Mouse (Mus musculus): ENCODE data around the gene Adamts18. TPM values are rescaled to one million over a fixed set of nuclear protein-coding genes. Genes with fewer than 3 reads are reported as not detected.

Adamts18 gene
- polyA plus RNA-seq, 1 experiment from 2014 or later = 3.0 TPM

DNA sequence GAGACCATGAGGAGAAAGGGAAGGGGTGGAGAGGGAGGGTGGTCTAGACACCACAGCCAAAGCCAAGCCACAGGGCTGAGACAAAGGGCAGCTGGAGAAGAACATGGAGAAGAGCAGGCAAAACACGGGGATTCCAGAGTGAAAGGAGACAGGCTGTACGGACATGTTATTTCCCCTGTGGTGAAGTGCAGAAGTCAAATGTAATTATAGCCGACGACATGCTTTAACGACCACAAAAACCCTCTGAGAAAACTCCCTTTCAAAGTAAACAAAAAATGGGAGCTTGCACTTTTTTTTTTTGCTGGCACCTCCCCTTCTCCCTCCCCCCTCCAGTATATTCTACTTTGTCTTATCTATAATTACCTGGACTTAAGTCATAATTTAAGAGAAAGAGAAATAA is 92.7 kb downstream of the Adamts18 start:
- Histone ChIP-seq H3K4me2 (ENCODE audit: low read length) (no peak overlapping the region), H3K4me1 (ENCODE audit: control insufficient read depth, insufficient read depth, low read length) (no peaks in the 10 kb centered on the region), H3K27me3 (ENCODE audit: control insufficient read depth, insufficient read depth, low read length) (no peaks in the 10 kb centered on the region), H3K9me3 (ENCODE audit: control insufficient read depth, low read length) (no peaks in the 10 kb centered on the region), H3K27ac (replicated peaks; ENCODE audit: low read depth, low read length) (no peak overlapping the region), H3K36me3 (ENCODE audit: control insufficient read depth, insufficient read depth, low read length) (no peaks in the 10 kb centered on the region), H3K9ac (replicated peaks; ENCODE audit: low read length) (no peak overlapping the region), H3K4me3 (replicated peaks; ENCODE audit: low read depth, low read length) (no peak overlapping the region)
- WGBS = 57% methylated on average over 5 of the region's 5 CpGs
- ATAC-seq (ENCODE audit: low FRiP score, low TSS enrichment) (no peak), DNase-seq (no peak)

DNA sequence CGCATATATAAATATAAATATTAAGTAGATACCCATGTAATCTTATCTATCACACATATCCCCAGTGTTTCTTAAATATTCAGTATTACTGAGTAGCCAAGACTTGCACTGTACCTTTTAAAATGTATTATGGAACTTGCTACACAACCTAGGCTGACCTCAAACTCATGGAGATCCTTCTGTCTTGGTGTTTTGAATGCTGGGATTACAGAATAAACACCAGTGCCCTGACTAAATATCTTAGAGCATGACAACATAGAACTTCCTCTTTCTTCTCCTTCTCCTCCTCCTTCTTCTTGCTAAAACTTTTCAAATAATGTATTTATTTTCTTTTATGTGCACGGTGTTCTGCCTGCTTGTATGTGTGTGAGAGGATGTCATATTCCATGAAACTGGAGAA is 95.4 kb downstream of the Adamts18 start:
- DNase-seq (no peak), ATAC-seq (ENCODE audit: low FRiP score, low TSS enrichment) (no peak)
- 90% methylated on average over 2 of the region's 2 CpGs for WGBS
- no peak overlapping the region for H3K4me2 ChIP-seq (ENCODE audit: low read length)
- no peak overlapping the region for H3K27ac ChIP-seq (replicated peaks; ENCODE audit: low read depth, low read length)
- no peak overlapping the region for H3K4me3 ChIP-seq (replicated peaks; ENCODE audit: low read depth, low read length)
- no peak overlapping the region for H3K9ac ChIP-seq (replicated peaks; ENCODE audit: low read length)
- no peaks in the 10 kb centered on the region for H3K27me3 ChIP-seq (ENCODE audit: control insufficient read depth, insufficient read depth, low read length)
- H3K4me1 ChIP-seq (ENCODE audit: control insufficient read depth, insufficient read depth, low read length) = no peaks in the 10 kb centered on the region
- H3K9me3 ChIP-seq (ENCODE audit: control insufficient read depth, low read length) = no peaks in the 10 kb centered on the region
- H3K36me3 ChIP-seq (ENCODE audit: control insufficient read depth, insufficient read depth, low read length) = no peaks in the 10 kb centered on the region

DNA sequence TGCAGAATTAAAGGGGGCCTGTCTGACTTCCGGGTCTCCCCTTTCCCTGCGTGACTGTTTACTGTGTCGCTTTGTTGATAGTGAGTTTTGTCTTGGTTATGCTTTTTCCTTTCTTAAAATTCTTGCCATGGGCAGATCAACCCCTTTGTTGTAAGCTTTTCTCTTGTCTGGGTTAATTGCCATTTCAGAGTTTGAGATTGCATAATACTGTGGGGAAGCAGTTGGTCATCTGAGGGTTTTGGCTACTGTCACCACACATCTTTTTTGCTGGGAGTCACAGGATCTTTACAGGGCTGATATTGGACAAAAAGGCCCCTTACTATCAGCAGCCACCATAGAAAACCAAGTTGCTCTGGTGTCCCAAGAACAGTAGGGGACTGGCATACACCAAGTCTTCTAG is 96.2 kb downstream of the Adamts18 start:
- WGBS = 80% methylated on average over 3 of the region's 3 CpGs
- H3K9me3 ChIP-seq (ENCODE audit: control insufficient read depth, low read length) = no peaks in the 10 kb centered on the region
- no peaks in the 10 kb centered on the region for H3K4me1 ChIP-seq (ENCODE audit: control insufficient read depth, insufficient read depth, low read length)
- no peak overlapping the region for H3K4me2 ChIP-seq (ENCODE audit: low read length)
- H3K4me3 ChIP-seq (replicated peaks; ENCODE audit: low read depth, low read length) = no peak overlapping the region
- no peak overlapping the region for H3K9ac ChIP-seq (replicated peaks; ENCODE audit: low read length)
- no peaks in the 10 kb centered on the region for H3K36me3 ChIP-seq (ENCODE audit: control insufficient read depth, insufficient read depth, low read length)
- H3K27ac ChIP-seq (replicated peaks; ENCODE audit: low read depth, low read length) = no peak overlapping the region
- no peaks in the 10 kb centered on the region for H3K27me3 ChIP-seq (ENCODE audit: control insufficient read depth, insufficient read depth, low read length)
- DNase-seq = no peak
- ATAC-seq (ENCODE audit: low FRiP score, low TSS enrichment) = no peak

DNA sequence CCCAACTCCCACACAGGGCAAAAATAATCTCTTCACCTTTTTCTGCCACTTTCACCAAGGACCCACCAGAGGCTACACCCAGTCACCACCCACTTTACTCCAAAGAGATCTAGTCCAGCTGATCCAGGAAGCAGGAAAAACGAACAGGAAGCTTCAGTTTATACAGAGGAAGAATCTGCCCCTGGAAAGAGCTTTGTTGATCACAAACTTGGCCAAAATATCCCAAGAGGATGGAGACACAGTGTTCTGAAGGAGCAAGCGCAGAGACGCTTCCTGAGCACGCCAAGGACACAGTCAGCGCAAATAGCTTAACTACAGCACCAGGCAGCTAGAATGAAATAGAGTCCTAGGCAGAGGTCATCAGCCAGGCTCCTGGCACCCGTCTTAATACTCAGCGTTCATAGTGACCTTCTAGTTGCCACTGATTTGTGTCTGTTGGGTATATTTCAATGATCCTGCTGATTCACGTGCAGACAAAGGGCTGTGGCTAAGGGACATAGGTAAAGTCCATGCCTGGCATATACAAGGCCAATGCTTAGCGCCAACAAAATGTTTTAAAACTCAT is 113.0 kb downstream of the Adamts18 start:
- ATAC-seq (ENCODE audit: low FRiP score, low TSS enrichment) (no peak), DNase-seq (no peak)
- H3K36me3 ChIP-seq (ENCODE audit: control insufficient read depth, insufficient read depth, low read length) = no peaks in the 10 kb centered on the region
- H3K4me2 ChIP-seq (ENCODE audit: low read length) = no peak overlapping the region
- H3K27ac ChIP-seq (replicated peaks; ENCODE audit: low read depth, low read length) = no peak overlapping the region
- H3K4me1 ChIP-seq (ENCODE audit: control insufficient read depth, insufficient read depth, low read length) = no peaks in the 10 kb centered on the region
- no peaks in the 10 kb centered on the region for H3K27me3 ChIP-seq (ENCODE audit: control insufficient read depth, insufficient read depth, low read length)
- no peaks in the 10 kb centered on the region for H3K9me3 ChIP-seq (ENCODE audit: control insufficient read depth, low read length)
- no peak overlapping the region for H3K4me3 ChIP-seq (replicated peaks; ENCODE audit: low read depth, low read length)
- H3K9ac ChIP-seq (replicated peaks; ENCODE audit: low read length) = no peak overlapping the region
- 85% methylated on average over 9 of the region's 9 CpGs for WGBS

DNA sequence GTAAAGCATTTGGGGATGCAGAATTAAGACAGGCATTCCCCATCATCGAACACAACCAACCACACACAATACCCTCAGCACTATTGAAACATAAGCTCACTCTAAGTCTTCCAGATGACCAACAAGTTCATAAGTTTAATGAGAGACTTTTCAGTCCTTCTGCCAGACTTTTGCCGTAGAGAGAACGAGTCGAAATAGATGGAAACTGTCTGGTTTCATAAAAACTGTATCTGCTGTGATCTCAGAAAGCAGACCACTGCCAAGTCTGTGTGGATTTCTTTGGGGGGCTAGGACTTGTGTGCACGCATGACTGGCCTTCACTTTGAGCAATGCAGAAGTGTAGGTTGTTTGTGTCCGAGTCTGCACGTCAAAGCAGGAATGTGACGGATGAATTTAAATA is 123.2 kb downstream of the Adamts18 start:
- ATAC-seq (ENCODE audit: low FRiP score, low TSS enrichment) = no peak
- no peaks in the 10 kb centered on the region for H3K36me3 ChIP-seq (ENCODE audit: control insufficient read depth, insufficient read depth, low read length)
- H3K4me1 ChIP-seq (ENCODE audit: control insufficient read depth, insufficient read depth, low read length) = no peaks in the 10 kb centered on the region
- DNase-seq = no peak
- H3K4me3 ChIP-seq (replicated peaks; ENCODE audit: low read depth, low read length) = no peak overlapping the region
- WGBS = 84% methylated on average over 8 of the region's 8 CpGs
- no peaks in the 10 kb centered on the region for H3K27me3 ChIP-seq (ENCODE audit: control insufficient read depth, insufficient read depth, low read length)
- no peak overlapping the region for H3K27ac ChIP-seq (replicated peaks; ENCODE audit: low read depth, low read length)
- H3K9me3 ChIP-seq (ENCODE audit: control insufficient read depth, low read length) = no peaks in the 10 kb centered on the region
- no peak overlapping the region for H3K4me2 ChIP-seq (ENCODE audit: low read length)
- no peak overlapping the region for H3K9ac ChIP-seq (replicated peaks; ENCODE audit: low read length)

DNA sequence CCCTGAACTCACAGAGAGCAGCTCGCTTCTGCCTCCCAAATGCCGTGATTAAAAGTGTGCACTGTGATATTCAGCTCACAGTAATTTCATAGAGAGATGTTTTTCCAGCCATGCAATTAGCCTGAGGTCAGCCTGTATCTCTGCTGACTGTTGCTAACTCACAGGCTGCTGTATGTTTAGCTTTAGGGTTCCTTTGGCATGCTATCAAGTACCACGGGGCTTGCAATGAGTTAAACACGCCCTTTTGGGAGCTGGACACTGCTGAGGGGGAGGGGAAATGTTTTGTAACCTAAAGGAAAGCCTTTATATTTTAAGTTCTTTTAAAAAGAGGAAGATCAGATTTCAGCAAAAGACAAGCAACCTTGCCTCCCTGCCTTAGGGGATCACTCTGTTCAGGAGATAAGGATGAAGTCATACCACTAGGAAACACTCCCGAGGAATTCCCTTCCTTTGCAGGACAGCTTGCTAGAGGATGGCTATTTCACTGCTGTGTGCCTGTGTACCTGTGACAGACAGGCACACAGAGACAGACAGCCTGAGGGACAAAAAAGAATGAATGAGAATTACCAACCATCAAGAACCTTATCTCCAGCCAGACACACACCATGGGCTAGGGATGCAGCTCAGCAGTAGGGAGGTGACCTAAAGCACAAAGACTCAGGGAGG is 124.5 kb downstream of the Adamts18 start:
- no peaks in the 10 kb centered on the region for H3K36me3 ChIP-seq (ENCODE audit: control insufficient read depth, insufficient read depth, low read length)
- DNase-seq = peak; percentile 6
- H3K4me2 ChIP-seq (ENCODE audit: low read length) = no peak overlapping the region
- no peak overlapping the region for H3K27ac ChIP-seq (replicated peaks; ENCODE audit: low read depth, low read length)
- no peak for ATAC-seq (ENCODE audit: low FRiP score, low TSS enrichment)
- H3K9me3 ChIP-seq (ENCODE audit: control insufficient read depth, low read length) = no peaks in the 10 kb centered on the region
- H3K9ac ChIP-seq (replicated peaks; ENCODE audit: low read length) = no peak overlapping the region
- 62% methylated on average over 5 of the region's 5 CpGs for WGBS
- no peak overlapping the region for H3K4me3 ChIP-seq (replicated peaks; ENCODE audit: low read depth, low read length)
- H3K27me3 ChIP-seq (ENCODE audit: control insufficient read depth, insufficient read depth, low read length) = no peaks in the 10 kb centered on the region
- H3K4me1 ChIP-seq (ENCODE audit: control insufficient read depth, insufficient read depth, low read length) = no peaks in the 10 kb centered on the region

DNA sequence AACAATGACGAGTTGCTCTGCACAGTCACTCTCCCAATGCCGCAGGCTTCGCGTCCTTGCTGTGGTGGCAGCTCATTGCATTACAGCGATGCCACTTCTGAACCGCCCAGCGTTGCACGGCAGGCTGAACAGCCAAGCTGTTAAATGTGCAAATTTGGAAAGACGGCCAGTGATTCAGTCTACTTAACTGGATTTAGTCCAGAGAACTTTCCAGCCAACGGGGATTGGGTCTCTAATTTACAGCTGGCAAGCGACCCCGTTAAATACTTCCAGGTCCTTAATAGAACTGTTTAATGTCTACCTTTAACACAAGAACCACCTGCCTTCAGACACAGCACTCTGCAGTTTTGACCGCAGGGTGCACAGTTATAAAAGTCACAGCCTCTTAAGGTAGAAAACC is 127.1 kb downstream of the Adamts18 start:
- Histone ChIP-seq H3K27me3 (ENCODE audit: control insufficient read depth, insufficient read depth, low read length) (no peaks in the 10 kb centered on the region; the same call in 1 of the 2 replicates), H3K27ac (replicated peaks; ENCODE audit: low read depth, low read length) (no peak overlapping the region), H3K4me1 (ENCODE audit: control insufficient read depth, insufficient read depth, low read length) (no peaks in the 10 kb centered on the region), H3K9ac (replicated peaks; ENCODE audit: low read length) (no peak overlapping the region), H3K4me2 (ENCODE audit: low read length) (no peak overlapping the region), H3K4me3 (replicated peaks; ENCODE audit: low read depth, low read length) (no peak overlapping the region), H3K9me3 (ENCODE audit: control insufficient read depth, low read length) (no peaks in the 10 kb centered on the region), H3K36me3 (ENCODE audit: control insufficient read depth, insufficient read depth, low read length) (no peaks in the 10 kb centered on the region)
- no peak for DNase-seq
- no peak for ATAC-seq (ENCODE audit: low FRiP score, low TSS enrichment)
- WGBS = 85% methylated on average over 13 of the region's 13 CpGs

DNA sequence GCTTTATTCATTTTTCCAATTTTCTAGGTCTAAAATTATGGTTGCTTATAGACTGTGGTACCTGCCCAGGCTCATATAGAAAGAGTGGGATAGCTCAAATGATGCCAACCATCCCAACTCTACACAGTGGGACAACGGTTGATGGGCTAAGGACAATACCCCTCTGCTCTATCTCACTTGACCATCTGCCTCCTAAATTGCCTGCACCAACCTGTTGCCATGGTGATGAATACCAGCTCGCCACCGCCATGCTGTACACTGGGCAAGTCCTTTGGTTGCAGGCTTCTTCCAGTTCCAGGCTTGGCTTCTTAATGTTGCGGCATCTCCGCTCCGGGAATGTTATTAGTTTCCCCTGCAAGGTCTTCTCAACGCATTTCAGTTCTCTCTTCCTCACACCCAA is 143.6 kb downstream of the Adamts18 start:
- H3K36me3 ChIP-seq (ENCODE audit: control insufficient read depth, insufficient read depth, low read length) = no peaks in the 10 kb centered on the region
- no peaks in the 10 kb centered on the region for H3K4me1 ChIP-seq (ENCODE audit: control insufficient read depth, insufficient read depth, low read length)
- no peak overlapping the region for H3K4me3 ChIP-seq (replicated peaks; ENCODE audit: low read depth, low read length)
- no peak overlapping the region for H3K27ac ChIP-seq (replicated peaks; ENCODE audit: low read depth, low read length)
- ATAC-seq (ENCODE audit: low FRiP score, low TSS enrichment) (no peak), DNase-seq (peak; percentile 35)
- 48% methylated on average over 7 of the region's 7 CpGs for WGBS
- H3K9ac ChIP-seq (replicated peaks; ENCODE audit: low read length) = no peak overlapping the region
- H3K4me2 ChIP-seq (ENCODE audit: low read length) = no peak overlapping the region
- H3K9me3 ChIP-seq (ENCODE audit: control insufficient read depth, low read length) = no peaks in the 10 kb centered on the region
- H3K27me3 ChIP-seq (ENCODE audit: control insufficient read depth, insufficient read depth, low read length) = no peaks in the 10 kb centered on the region

DNA sequence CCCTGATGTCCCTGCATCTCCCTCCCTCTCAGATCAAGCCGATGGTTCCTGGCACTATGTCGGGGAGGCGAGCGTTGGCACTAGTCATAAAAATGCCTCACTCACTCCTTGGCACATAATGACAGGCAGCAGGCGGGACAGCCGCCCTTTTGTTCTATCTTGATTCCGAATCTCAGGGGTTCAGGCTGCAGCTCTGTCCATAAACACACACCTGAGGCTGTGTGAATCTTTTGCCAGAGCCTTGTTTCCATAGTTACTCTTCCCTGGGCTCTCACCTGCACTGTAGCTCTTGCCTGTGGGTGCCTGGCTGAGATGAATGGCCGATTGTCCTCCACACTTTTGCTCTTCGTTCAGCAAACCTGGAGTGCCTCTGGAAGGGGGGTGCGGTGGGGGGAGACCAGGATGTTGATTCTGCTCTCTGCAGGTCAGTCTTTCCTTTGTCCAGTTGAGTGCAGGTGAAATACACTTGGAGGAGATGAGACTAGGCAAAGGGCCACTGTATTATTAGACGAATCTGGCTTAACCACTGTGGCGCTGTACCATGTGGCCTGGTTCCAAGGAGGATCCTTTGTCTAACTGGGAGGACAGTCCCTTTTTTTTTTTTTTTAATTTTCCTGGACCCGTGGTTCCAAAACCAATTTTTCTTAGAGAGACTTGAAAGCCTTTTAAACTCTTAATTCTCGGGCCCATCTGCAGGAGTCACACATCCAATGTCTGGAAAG is 156.8 kb downstream of the Adamts18 start:
- Histone ChIP-seq H3K4me1 (ENCODE audit: control insufficient read depth, insufficient read depth, low read length) (no peaks in the 10 kb centered on the region), H3K27me3 (ENCODE audit: control insufficient read depth, insufficient read depth, low read length) (no peaks in the 10 kb centered on the region), H3K27ac (replicated peaks; ENCODE audit: low read depth, low read length) (peak overlapping the region; percentile 16; the same call in 1 of the 2 replicates), H3K4me3 (replicated peaks; ENCODE audit: low read depth, low read length) (no peak overlapping the region), H3K4me2 (ENCODE audit: low read length) (no peak overlapping the region), H3K9ac (replicated peaks; ENCODE audit: low read length) (no peak overlapping the region), H3K36me3 (ENCODE audit: control insufficient read depth, insufficient read depth, low read length) (no peaks in the 10 kb centered on the region), H3K9me3 (ENCODE audit: control insufficient read depth, low read length) (no peaks in the 10 kb centered on the region)
- 77% methylated on average over 14 of the region's 14 CpGs for WGBS
- DNase-seq (peak; percentile 29), ATAC-seq (ENCODE audit: low FRiP score, low TSS enrichment) (no peak)

All from midbrain, embryonic 14.5 days (tissue).